In the genomic region with DNA sequence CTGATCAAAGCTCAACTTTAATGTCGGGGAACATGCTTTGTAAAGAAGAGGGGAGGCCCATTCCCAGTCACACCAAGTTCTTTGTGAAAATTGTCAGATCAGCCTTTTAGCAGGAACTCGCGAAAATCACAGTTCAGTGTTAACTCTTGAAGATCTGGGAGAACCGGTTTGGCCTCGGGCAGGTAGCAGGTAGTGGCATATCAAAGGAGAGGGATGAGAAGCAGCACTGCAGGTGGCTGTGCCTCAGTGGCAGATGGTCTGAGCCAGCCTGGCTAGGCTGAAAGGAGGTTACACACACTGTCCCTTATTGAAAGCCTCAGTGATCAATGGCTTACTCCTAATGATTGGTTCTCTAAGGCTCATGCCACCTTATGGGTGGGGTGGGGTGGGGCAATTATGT, we compare ENCODE assay signal across 21 mouse cellular contexts.
"Had no signal": no experiment of that assay in that cellular context is flagged by ENCODE, and none has a peak within 500 bp of the region (broad histone marks: within the 10 kb centered on the region; RNA-seq: fewer than 3 reads in every experiment).

No protein-coding gene starts in this region.

- H3K4me3 ChIP-seq: kidney, embryonic 15.5 days; limb, embryonic 10.5 days; limb, embryonic 13.5 days; liver, embryonic 12.5 days; liver, embryonic 15.5 days; midbrain, embryonic 13.5 days; myocyte; neural tube, embryonic 13.5 days; stomach, embryonic 15.5 days had no signal

- H3K27me3 ChIP-seq: kidney, embryonic 15.5 days; limb, embryonic 13.5 days; liver, embryonic 12.5 days; liver, embryonic 15.5 days; midbrain, embryonic 13.5 days; neural tube, embryonic 13.5 days; stomach, embryonic 15.5 days had no signal

- DNase-seq: kidney, adult 8-10 months; kidney, postnatal 14 days; kidney, postnatal 4 days; liver; lung, adult 18-20 months; lung, postnatal 14 days; retina, postnatal 1 day; right cerebral cortex, postnatal 25 days; spleen, adult 18-20 months; thymus, postnatal 25 days had no signal

- H3K9ac ChIP-seq: kidney, embryonic 15.5 days; limb, embryonic 13.5 days; liver, embryonic 12.5 days; liver, embryonic 15.5 days; midbrain, embryonic 13.5 days; neural tube, embryonic 13.5 days; stomach, embryonic 15.5 days had no signal

- H3K4me2 ChIP-seq: kidney, embryonic 15.5 days; limb, embryonic 13.5 days; liver, embryonic 12.5 days; liver, embryonic 15.5 days; midbrain, embryonic 13.5 days; neural tube, embryonic 13.5 days; stomach, embryonic 15.5 days had no signal

- H3K27ac ChIP-seq: kidney, embryonic 15.5 days; limb, embryonic 10.5 days; limb, embryonic 13.5 days; liver, embryonic 12.5 days; liver, embryonic 15.5 days; macrophage; midbrain, embryonic 13.5 days; neural tube, embryonic 13.5 days; stomach, embryonic 15.5 days had no signal

- ATAC-seq: liver, embryonic 12.5 days; midbrain, embryonic 13.5 days; midbrain, embryonic 16.5 days had no signal

- H3K9me3 ChIP-seq: kidney, embryonic 15.5 days; liver, embryonic 15.5 days; midbrain, embryonic 13.5 days; stomach, embryonic 15.5 days had no signal

- H3K4me1 ChIP-seq: kidney, embryonic 15.5 days; limb, embryonic 10.5 days; limb, embryonic 13.5 days; liver, embryonic 12.5 days; liver, embryonic 15.5 days; midbrain, embryonic 13.5 days; neural tube, embryonic 13.5 days; stomach, embryonic 15.5 days had no signal

- H3K36me3 ChIP-seq: kidney, embryonic 15.5 days; limb, embryonic 10.5 days; limb, embryonic 13.5 days; liver, embryonic 12.5 days; liver, embryonic 15.5 days; midbrain, embryonic 13.5 days; neural tube, embryonic 13.5 days; stomach, embryonic 15.5 days had no signal
